Mouse (Mus musculus) MEL (cell line): ENCODE data around the gene Ryr2. TPM values are rescaled to one million over a fixed set of nuclear protein-coding genes. Genes with fewer than 3 reads are reported as not detected.
A peak's percentile ranks its signal among the peaks of the same experiment; 100 is the strongest.

Experiments used
- DNase-seq: peaks from one replicate; pipeline ENCODE4 v3.0.0; 2011; ENCODE audit warnings: low read depth, low spot score
- H3K27ac ChIP-seq: 2 replicates; pipeline ENCODE4 v1.5.1; 2012; ENCODE audit warnings: low read depth, mild to moderate bottlenecking, control low read depth, low read length, moderate library complexity; ENCODE audit not compliant: control insufficient read depth
- H3K27me3 ChIP-seq, 2 experiments: fragments of 150-350 bp in 1 of 2; sonication (generic) in 1 of 2; 2 replicates each; pipeline ENCODE4 v1.6.1; 2012; ENCODE audit warnings: low read length in 2 of 2, mild to moderate bottlenecking in 2 of 2, improper control_type of control experiment in 1 of 2, moderate library complexity in 1 of 2; ENCODE audit not compliant: insufficient read depth in 2 of 2, control insufficient read depth in 1 of 2
- H3K36me3 ChIP-seq, 2 experiments: 2 replicates each; pipeline ENCODE4 v1.6.1; 2012 to 2014; ENCODE audit warnings: low read length in 2 of 2, improper control_type of control experiment in 1 of 2, inconsistent platforms in 1 of 2, mild to moderate bottlenecking in 1 of 2; ENCODE audit not compliant: insufficient read depth in 2 of 2, control insufficient read depth in 1 of 2
- H3K4me1 ChIP-seq, 2 experiments: fragments of 150-350 bp in 1 of 2; sonication (generic) in 1 of 2; 2 replicates each; pipeline ENCODE4 v1.6.1; 2012; ENCODE audit warnings: low read length in 2 of 2, improper control_type of control experiment in 1 of 2, mild to moderate bottlenecking in 1 of 2; ENCODE audit not compliant: insufficient read depth in 2 of 2, control insufficient read depth in 1 of 2
- H3K4me3 ChIP-seq, 2 experiments: fragments of 150-350 bp in 1 of 2; sonication (generic) in 1 of 2; 2 replicates each; pipeline ENCODE4 v1.5.1; 2012; ENCODE audit warnings: low read depth in 2 of 2, low read length in 2 of 2, mild to moderate bottlenecking in 2 of 2, moderate library complexity in 2 of 2, control low read depth in 1 of 2, improper control_type of control experiment in 1 of 2; ENCODE audit not compliant: control insufficient read depth in 1 of 2, insufficient read depth in 1 of 2
- H3K79me2 ChIP-seq: 2 replicates; pipeline ENCODE4 v1.6.1; 2012; ENCODE audit warnings: mild to moderate bottlenecking, low read length, moderate library complexity; ENCODE audit not compliant: control insufficient read depth, poor library complexity, insufficient read depth
- H3K9ac ChIP-seq: 2 replicates; pipeline ENCODE4 v1.6.1; 2012; ENCODE audit warnings: low read depth, mild to moderate bottlenecking, control low read depth, low read length, moderate library complexity; ENCODE audit not compliant: control insufficient read depth, poor library complexity, severe bottlenecking
- H3K9me3 ChIP-seq: fragments of 150-350 bp; sonication (generic); replicated peaks from 2 replicates; pipeline ENCODE4 v1.6.1; 2012; ENCODE audit warnings: mild to moderate bottlenecking, low read length, improper control_type of control experiment, moderate library complexity; ENCODE audit not compliant: insufficient read depth
- CHD1 ChIP-seq: IDR thresholded peaks from 2 replicates; pipeline ENCODE4 v1.6.1; 2012; ENCODE audit warnings: low read depth, mild to moderate bottlenecking, inconsistent platforms, low read length, improper control_type of control experiment
- E2F4 ChIP-seq: IDR thresholded peaks from 2 replicates; pipeline ENCODE4 v1.6.1; 2011; ENCODE audit warnings: low read depth, low read length, improper control_type of control experiment, borderline replicate concordance
- EP300 ChIP-seq, 2 experiments: IDR thresholded peaks; 2 replicates each; pipeline ENCODE4 v1.6.1; 2011; ENCODE audit warnings: improper control_type of control experiment in 2 of 2, low read length in 2 of 2, low read depth in 1 of 2, mild to moderate bottlenecking in 1 of 2
- ETS1 ChIP-seq: IDR thresholded peaks from 2 replicates; pipeline ENCODE4 v1.6.1; 2012; ENCODE audit warnings: low read depth, mild to moderate bottlenecking, inconsistent platforms, low read length, improper control_type of control experiment, moderate library complexity
- GATA1 ChIP-seq: IDR thresholded peaks from 2 replicates; pipeline ENCODE4 v1.6.1; 2011; ENCODE audit warnings: low read depth, low read length, improper control_type of control experiment
- KAT2A ChIP-seq: conservative IDR thresholded peaks from 2 replicates; pipeline ENCODE4 v1.6.1; 2012; ENCODE audit warnings: low read depth, low read length, improper control_type of control experiment, inconsistent platforms
- MYB ChIP-seq: IDR thresholded peaks from 2 replicates; pipeline ENCODE4 v1.6.1; 2011; ENCODE audit warnings: mild to moderate bottlenecking, low read depth, low read length, improper control_type of control experiment
- NRF1 ChIP-seq: IDR thresholded peaks from 2 replicates; pipeline ENCODE4 v1.6.1; 2014; ENCODE audit warnings: low read depth, mild to moderate bottlenecking, inconsistent platforms, low read length, improper control_type of control experiment, moderate library complexity; ENCODE audit not compliant: poor library complexity, insufficient read depth, severe bottlenecking
- POLR2A ChIP-seq, 2 experiments: IDR thresholded peaks; 2 replicates each; pipeline ENCODE4 v1.6.1; 2011 to 2012; ENCODE audit warnings: low read length in 2 of 2, mild to moderate bottlenecking in 2 of 2, control low read depth in 1 of 2, improper control_type of control experiment in 1 of 2, low read depth in 1 of 2, moderate library complexity in 1 of 2; ENCODE audit not compliant: control insufficient read depth in 1 of 2, insufficient read depth in 1 of 2, poor library complexity in 1 of 2
- POLR2AphosphoS2 ChIP-seq: IDR thresholded peaks from 2 replicates; pipeline ENCODE4 v1.6.1; 2011; ENCODE audit warnings: low read length, improper control_type of control experiment
- POLR2AphosphoS5 ChIP-seq: IDR thresholded peaks from 2 replicates; pipeline ENCODE4 v1.6.1; 2012; ENCODE audit warnings: low read depth, borderline replicate concordance, mild to moderate bottlenecking, inconsistent platforms, low read length, moderate library complexity, mixed read lengths
- TCF12 ChIP-seq: IDR thresholded peaks from 2 replicates; pipeline ENCODE4 v1.6.1; 2014; ENCODE audit warnings: low read depth, mild to moderate bottlenecking, inconsistent platforms, low read length, improper control_type of control experiment, moderate library complexity
- polyA plus RNA-seq, 2 experiments: library from polyadenylated mRNA; stranded (reverse) in 1 of 2; unstranded in 1 of 2; fragments of >175 nt in 1 of 2; fragments of >200 nt in 1 of 2; gene quantifications; 2 replicates each; pipeline versions ENCODE4 v1.2.1 to v1.2.4; 2012; ENCODE audit warnings: low replicate concordance in 2 of 2, low read depth in 1 of 2; ENCODE audit not compliant: insufficient read length in 2 of 2, insufficient read depth in 1 of 2, missing spikeins in 1 of 2
- total RNA-seq: library from RNA; depleted of rRNA; stranded (reverse); fragments of 300-350 nt; gene quantifications from 2 replicates; pipeline ENCODE4 v1.2.3, GENCODE M21; 2012

Ryr2 gene
- total and polyA plus RNA-seq, 3 experiments: 0.04 TPM; not detected in 2

DNA sequence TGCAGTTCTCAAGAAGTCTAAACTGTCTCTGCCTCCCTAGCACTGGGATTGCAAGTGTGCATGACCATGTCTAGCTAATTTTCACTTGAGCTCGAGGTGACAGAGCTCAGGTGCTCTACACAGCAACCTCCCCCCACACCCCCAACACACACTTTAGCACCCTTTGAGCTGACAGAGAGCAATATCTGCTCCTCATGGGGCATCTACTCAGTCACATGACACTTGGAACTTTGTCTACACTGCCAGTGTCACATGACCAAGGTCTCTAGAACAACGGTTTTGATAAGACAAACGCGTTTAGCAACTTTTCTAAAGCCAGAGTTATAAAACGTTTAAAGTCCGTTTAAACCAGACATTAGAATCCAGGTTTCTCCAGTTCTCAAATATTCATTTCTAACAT lies 187.3 kb downstream of the Ryr2 start:
- no peak overlapping the region for H3K27ac ChIP-seq
- no peak overlapping the region for H3K9ac ChIP-seq
- no peaks in the 10 kb centered on the region for H3K9me3 ChIP-seq
- H3K79me2 ChIP-seq: no peaks in the 10 kb centered on the region
- DNase-seq: no peak
- H3K4me1 ChIP-seq: no peaks in the 10 kb centered on the region; a peak in 1 of 4 replicates
- no peaks in the 10 kb centered on the region for H3K27me3 ChIP-seq
- H3K4me3 ChIP-seq: no peak overlapping the region
- no peaks in the 10 kb centered on the region for H3K36me3 ChIP-seq
- TF ChIP-seq NRF1 (no peak), E2F4 (no peak), KAT2A (no peak)

GRCm38 (mm10) chr13:11915619-11916018 lies 191.1 kb downstream of the Ryr2 start:
- Histone ChIP-seq H3K36me3 (no peaks in the 10 kb centered on the region), H3K9ac (no peak overlapping the region), H3K27ac (no peak overlapping the region; the same call in 1 of the 2 replicates), H3K9me3 (no peaks in the 10 kb centered on the region), H3K79me2 (no peaks in the 10 kb centered on the region), H3K27me3 (no peaks in the 10 kb centered on the region), H3K4me3 (no peak overlapping the region), H3K4me1 (no peaks in the 10 kb centered on the region; a peak in 1 of 4 replicates)
- DNase-seq: peak; percentile 17
- no peak for TF ChIP-seq CHD1
- peak; percentile 7; the same call in 1 of the 2 replicates for TF ChIP-seq TCF12
- TF ChIP-seq MYB: peak; percentile 65
- TF ChIP-seq EP300 (IDR thresholded peaks at IDR 0.05; ENCODE audit: low read depth in 1 of 2, low read length in 2 of 2): peak; percentile 30 to 65; a peak in 3 of 4 replicates

DNA sequence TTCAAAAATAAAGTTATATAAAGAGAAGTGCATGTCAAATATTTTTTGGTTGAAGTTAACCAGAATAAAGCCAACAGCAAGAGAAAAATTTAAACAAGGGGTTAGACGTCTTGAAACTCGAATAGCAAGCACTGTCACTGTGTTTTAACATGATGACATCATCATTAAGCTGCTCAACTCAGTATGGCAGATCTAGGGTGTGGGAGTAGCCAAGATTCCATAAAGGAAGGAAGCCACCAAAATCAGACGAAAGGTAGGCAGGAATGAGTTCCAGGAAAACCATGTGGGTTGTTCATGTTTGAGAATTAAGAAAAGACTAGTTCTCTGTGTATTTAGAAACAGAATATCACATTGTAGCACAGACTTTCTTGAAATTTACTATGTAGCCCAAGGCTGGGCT lies 192.1 kb downstream of the Ryr2 start:
- H3K4me1 ChIP-seq: no peaks in the 10 kb centered on the region; a peak in 1 of 4 replicates
- H3K27me3 ChIP-seq: no peaks in the 10 kb centered on the region
- H3K9me3 ChIP-seq: no peaks in the 10 kb centered on the region
- no peaks in the 10 kb centered on the region for H3K79me2 ChIP-seq
- no peak for TF ChIP-seq POLR2AphosphoS2
- TF ChIP-seq ETS1: no peak
- H3K4me3 ChIP-seq: no peak overlapping the region
- no peak for DNase-seq
- no peak overlapping the region for H3K9ac ChIP-seq
- no peak overlapping the region for H3K27ac ChIP-seq
- H3K36me3 ChIP-seq: no peaks in the 10 kb centered on the region

GRCm38 (mm10) chr13:11912208-11912607 lies 194.5 kb downstream of the Ryr2 start:
- no peaks in the 10 kb centered on the region for H3K9me3 ChIP-seq
- H3K4me3 ChIP-seq: no peak overlapping the region
- no peaks in the 10 kb centered on the region; a peak in 1 of 4 replicates for H3K4me1 ChIP-seq
- H3K27me3 ChIP-seq: no peaks in the 10 kb centered on the region
- no peak overlapping the region for H3K27ac ChIP-seq
- no peak for DNase-seq
- H3K36me3 ChIP-seq: no peaks in the 10 kb centered on the region
- H3K9ac ChIP-seq: no peak overlapping the region
- TF ChIP-seq GATA1: no peak
- TF ChIP-seq POLR2A (IDR thresholded peaks at IDR 0.05; ENCODE audit: control insufficient read depth in 1 of 2, insufficient read depth in 1 of 2, low read depth in 1 of 2, low read length in 2 of 2, poor library complexity in 1 of 2): no peak
- TF ChIP-seq POLR2AphosphoS5: no peak
- no peaks in the 10 kb centered on the region for H3K79me2 ChIP-seq
